Mouse (Mus musculus) midbrain, embryonic 11.5 days (tissue): ENCODE results near the gene Cyfip2. TPM values are rescaled to one million over a fixed set of nuclear protein-coding genes. Genes with fewer than 3 reads are reported as not detected.

ENCODE experiments used
- ATAC-seq: fragments of 200-750 bp; cut with Nextera tagmentation; 2 replicates; pipeline ENCODE4 v1.8.0; 2017; ENCODE audit warnings: moderate TSS enrichment, moderate library complexity; ENCODE audit not compliant: low FRiP score
- DNase-seq: peaks from one replicate; pipeline ENCODE4 v3.0.0; 2015; ENCODE audit warnings: low spot score; ENCODE audit errors: missing footprints
- H3K27ac ChIP-seq: fragments of 300-500 bp; sonication (generic); 2 replicates; pipeline ENCODE4 v1.5.1; 2014; ENCODE audit warnings: low read depth, low read length
- H3K27me3 ChIP-seq: fragments of 300-500 bp; sonication (generic); 2 replicates; pipeline ENCODE4 v1.6.1; 2014; ENCODE audit warnings: mild to moderate bottlenecking, low read length, moderate library complexity, mixed read lengths; ENCODE audit not compliant: control insufficient read depth, insufficient read depth
- H3K36me3 ChIP-seq: fragments of 300-500 bp; sonication (generic); 2 replicates; pipeline ENCODE4 v1.6.1; 2014; ENCODE audit warnings: mild to moderate bottlenecking, low read length, moderate library complexity, mixed read lengths; ENCODE audit not compliant: control insufficient read depth, insufficient read depth
- H3K4me1 ChIP-seq: fragments of 300-500 bp; sonication (generic); 2 replicates; pipeline ENCODE4 v1.6.1; 2014; ENCODE audit warnings: low read length; ENCODE audit not compliant: control insufficient read depth, insufficient read depth
- H3K4me2 ChIP-seq: fragments of 300-500 bp; sonication (generic); 2 replicates; pipeline ENCODE4 v1.6.1; 2014; ENCODE audit warnings: mild to moderate bottlenecking, moderate library complexity
- H3K4me3 ChIP-seq: fragments of 300-500 bp; sonication (generic); 2 replicates; pipeline ENCODE4 v1.5.1; 2014; ENCODE audit warnings: low read depth, low read length
- H3K9ac ChIP-seq: fragments of 300-500 bp; sonication (generic); 2 replicates; pipeline ENCODE4 v1.6.1; 2014; ENCODE audit warnings: low read length
- H3K9me3 ChIP-seq: fragments of 300-500 bp; sonication (generic); 2 replicates; pipeline ENCODE4 v1.6.1; 2016; ENCODE audit warnings: low read length; ENCODE audit not compliant: control insufficient read depth
- WGBS: fragments of 180-500 bp; shearing (Covaris S2); extraction: QIAGEN DNeasy Blood & Tissue Kit; methylation state at CpG from one replicate; pipeline ENCODE4 v1.1.7; 2014; 5-methylcytosine and 5-hydroxymethylcytosine counted together
- polyA plus RNA-seq: library from polyadenylated mRNA; unstranded; fragments of >200 nt; fragmentation: Nextera tagmentation; extraction: Ambion mirVana; gene quantifications from 2 replicates; pipeline ENCODE4 v1.2.1, GENCODE M21; 2014

Gene Cyfip2
- polyA plus RNA-seq, 1 experiment from 2014 or later, result 34.0 TPM

DNA sequence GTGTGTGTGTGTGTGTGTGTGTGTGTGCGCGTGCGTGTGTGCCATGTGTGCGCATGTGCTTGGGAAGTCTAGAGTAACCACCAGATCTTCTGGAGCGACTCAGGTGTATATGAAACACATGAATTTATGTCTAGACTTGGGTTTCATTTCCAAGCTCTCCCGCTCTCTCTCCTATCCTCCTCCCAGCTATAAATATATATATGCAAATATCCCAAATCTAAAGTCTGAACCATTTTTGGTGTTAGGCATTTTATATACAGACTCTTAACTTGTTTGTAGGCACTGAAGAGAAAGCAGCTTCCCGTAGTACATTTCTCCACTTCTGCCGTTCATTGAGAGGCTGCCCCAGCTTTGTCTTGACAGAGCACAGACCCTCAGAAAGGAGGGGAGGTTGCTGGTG is 19.6 kb upstream of the Cyfip2 start:
- no peak for DNase-seq
- Histone ChIP-seq H3K9ac (no peak overlapping the region), H3K4me2 (no peak overlapping the region), H3K27me3 (no peaks in the 10 kb centered on the region), H3K9me3 (no peaks in the 10 kb centered on the region), H3K4me1 (no peaks in the 10 kb centered on the region), H3K36me3 (no peaks in the 10 kb centered on the region), H3K4me3 (no peak overlapping the region), H3K27ac (no peak overlapping the region)
- 93% methylated on average over 8 of the region's 8 CpGs for WGBS
- no peak for ATAC-seq

DNA sequence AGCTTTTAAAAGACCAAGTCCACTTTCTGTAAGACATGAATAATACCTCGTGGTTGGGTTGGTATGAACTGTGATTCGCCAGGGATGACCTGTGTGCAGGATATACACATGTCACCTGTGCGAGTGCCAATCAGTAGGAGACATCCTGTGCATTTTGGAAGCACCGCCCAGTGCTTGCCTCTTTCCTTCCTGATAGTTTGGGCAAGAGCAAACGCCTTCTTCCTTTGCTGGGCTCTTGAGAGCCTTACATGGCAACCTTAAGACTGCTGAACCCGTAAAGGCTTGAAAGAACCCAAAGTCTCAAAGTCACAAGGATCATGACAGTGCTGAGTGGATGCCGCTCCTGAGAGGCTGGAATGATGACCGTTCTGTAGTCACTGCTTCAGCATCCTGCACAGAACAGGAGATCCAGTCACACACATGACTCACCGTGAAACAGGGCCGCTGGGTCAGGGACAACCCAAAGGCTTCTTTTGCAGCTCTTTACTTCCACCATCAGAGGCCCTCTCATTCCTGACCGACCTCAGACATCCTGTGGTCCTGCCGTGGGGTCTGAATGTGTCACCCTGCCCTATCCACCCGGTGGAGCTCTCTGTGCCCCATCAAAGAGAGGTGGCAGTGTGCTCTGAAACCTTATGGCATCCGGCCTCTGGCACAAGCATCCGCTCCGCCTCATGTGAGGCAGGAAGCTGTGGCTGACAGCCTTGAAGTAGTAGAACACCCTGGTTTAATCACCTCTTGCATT is 13.8 kb upstream of the Cyfip2 start:
- Histone ChIP-seq H3K9ac (no peak overlapping the region), H3K4me1 (no peaks in the 10 kb centered on the region), H3K4me3 (no peak overlapping the region), H3K27ac (no peak overlapping the region), H3K4me2 (no peak overlapping the region), H3K9me3 (no peaks in the 10 kb centered on the region), H3K27me3 (no peaks in the 10 kb centered on the region), H3K36me3 (no peaks in the 10 kb centered on the region)
- ATAC-seq (no peak), DNase-seq (no peak)
- 89% methylated on average over 16 of the region's 16 CpGs for WGBS

DNA sequence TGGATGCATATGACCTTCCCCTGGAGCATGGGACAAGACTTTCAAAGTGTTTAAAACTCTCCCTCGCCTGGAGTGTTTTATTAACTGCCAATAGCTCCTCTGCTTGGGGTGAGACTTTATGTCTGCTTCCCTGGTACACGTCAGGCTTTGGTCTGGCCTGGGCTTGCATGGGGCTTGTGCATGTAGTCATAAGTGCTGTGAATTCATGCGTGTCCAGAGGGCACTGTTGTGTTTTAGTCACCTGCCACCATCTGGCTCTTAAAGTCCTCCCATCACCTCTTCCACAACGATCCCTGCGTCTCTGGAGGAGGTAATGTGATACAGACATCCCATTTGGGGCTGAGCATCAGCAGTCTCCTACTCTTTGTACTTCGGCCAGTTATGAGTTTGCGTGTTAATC is 8.9 kb upstream of the Cyfip2 start:
- no peak overlapping the region for H3K4me2 ChIP-seq
- H3K4me1 ChIP-seq, result no peaks in the 10 kb centered on the region
- no peaks in the 10 kb centered on the region for H3K27me3 ChIP-seq
- DNase-seq (no peak), ATAC-seq (no peak)
- H3K36me3 ChIP-seq, result no peaks in the 10 kb centered on the region
- no peak overlapping the region for H3K9ac ChIP-seq
- no peak overlapping the region for H3K4me3 ChIP-seq
- no peaks in the 10 kb centered on the region for H3K9me3 ChIP-seq
- H3K27ac ChIP-seq, result no peak overlapping the region
- 84% methylated on average over 7 of the region's 7 CpGs for WGBS

DNA sequence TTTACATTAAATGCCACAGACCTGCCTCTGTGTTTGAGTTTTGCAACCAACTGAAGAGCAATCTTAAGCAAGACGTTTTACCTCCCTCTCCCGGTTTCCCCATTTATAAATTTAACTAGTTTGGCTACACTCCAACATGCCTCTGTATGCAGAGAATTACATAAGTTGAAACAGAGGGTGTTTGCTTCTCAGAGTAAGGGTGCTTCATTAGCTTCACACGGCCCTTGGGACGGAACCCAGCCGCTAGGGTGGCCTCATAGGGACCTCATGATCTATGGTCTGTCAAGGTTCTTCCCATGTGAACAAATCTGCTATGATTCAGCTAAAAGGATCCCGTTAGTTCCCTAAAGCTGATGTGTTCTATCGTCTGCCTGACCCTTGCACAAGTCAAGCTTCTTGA is 1.9 kb upstream of the Cyfip2 start:
- Histone ChIP-seq H3K9me3 (no peaks in the 10 kb centered on the region), H3K4me1 (peaks cover 19% of the 10 kb centered on the region), H3K27ac (no peak overlapping the region), H3K27me3 (no peaks in the 10 kb centered on the region), H3K4me3 (no peak overlapping the region), H3K4me2 (no peak overlapping the region), H3K9ac (no peak overlapping the region), H3K36me3 (no peaks in the 10 kb centered on the region)
- DNase-seq (no peak), ATAC-seq (no peak)
- 86% methylated on average over 7 of the region's 7 CpGs for WGBS

DNA sequence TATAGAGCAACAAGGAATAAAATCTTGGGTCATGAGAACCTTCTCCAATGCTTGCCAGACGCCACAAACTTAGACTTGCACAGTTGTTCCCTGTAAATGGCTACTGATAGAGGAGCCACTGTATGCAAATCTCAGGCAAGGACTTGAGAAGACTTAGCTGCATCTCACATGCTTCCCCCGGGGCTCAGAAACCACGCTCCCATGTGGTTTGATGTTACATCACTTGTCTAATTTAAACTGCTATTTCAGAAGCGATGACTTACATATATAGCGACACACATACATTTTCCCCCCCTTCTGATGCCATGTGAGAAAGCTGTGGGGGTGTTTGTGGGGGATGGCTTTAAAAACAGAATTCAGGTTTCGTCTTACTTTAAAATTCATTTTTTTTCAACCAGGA is 1.2 kb upstream of the Cyfip2 start:
- Histone ChIP-seq H3K4me3 (no peak overlapping the region), H3K27ac (no peak overlapping the region), H3K9me3 (no peaks in the 10 kb centered on the region), H3K4me2 (no peak overlapping the region), H3K9ac (no peak overlapping the region), H3K36me3 (no peaks in the 10 kb centered on the region), H3K27me3 (no peaks in the 10 kb centered on the region), H3K4me1 (peaks cover 19% of the 10 kb centered on the region)
- ATAC-seq (no peak), DNase-seq (no peak)
- WGBS, result 84% methylated on average over 6 of the region's 6 CpGs

DNA sequence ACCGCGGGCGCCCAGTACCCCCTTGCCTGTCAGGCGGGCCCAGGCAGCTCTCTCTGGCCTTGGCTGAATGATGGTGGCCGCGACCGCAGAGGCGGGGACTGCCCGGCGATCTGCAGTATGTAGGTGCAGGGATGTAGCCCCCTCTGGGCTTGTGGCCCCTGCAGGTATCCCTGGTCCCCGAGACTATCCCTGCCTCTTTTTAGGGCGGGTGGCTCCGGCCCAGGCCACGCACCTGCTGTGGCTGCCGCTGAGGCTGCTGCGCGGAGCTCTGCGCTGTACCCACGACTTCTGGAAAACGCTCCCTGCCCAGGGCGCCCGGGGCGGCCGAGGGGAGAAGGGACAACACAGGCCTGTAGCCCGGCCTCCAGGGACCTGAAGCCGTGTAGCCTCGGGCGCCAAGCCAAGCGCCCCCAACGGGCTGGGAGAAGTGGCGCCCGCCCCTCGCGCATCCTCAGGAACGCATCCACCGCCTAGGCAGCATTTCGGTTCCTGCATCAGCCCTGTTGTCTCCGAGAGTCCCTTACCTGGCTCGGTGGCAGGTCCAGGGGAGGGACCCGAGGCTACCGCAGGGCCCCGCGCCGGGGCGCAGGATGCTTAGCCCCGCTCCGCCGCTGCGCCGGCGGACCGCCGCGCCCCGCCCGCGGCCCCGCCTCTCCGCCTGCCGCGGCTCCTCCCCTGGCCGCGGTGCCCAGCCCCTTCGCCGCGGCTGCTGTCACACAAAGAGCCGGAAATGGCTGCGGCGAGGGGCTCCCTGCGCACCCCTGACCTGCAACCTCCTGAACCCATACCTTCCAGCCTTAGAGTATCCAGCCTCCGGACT is 746 bp downstream of the Cyfip2 start:
- ATAC-seq, result peak; percentile 88
- H3K4me2 ChIP-seq, result peak overlapping the region; percentile 95
- peaks cover 19% of the 10 kb centered on the region for H3K4me1 ChIP-seq
- H3K4me3 ChIP-seq, result peak overlapping the region; percentile 74
- under 1% methylated on average over 68 of the region's 71 CpGs for WGBS
- peak overlapping the region; percentile 86 for H3K9ac ChIP-seq
- peak; percentile 97 for DNase-seq
- peak overlapping the region; percentile 54 for H3K27ac ChIP-seq
- H3K27me3 ChIP-seq, result no peaks in the 10 kb centered on the region
- H3K9me3 ChIP-seq, result no peaks in the 10 kb centered on the region
- H3K36me3 ChIP-seq, result no peaks in the 10 kb centered on the region

DNA sequence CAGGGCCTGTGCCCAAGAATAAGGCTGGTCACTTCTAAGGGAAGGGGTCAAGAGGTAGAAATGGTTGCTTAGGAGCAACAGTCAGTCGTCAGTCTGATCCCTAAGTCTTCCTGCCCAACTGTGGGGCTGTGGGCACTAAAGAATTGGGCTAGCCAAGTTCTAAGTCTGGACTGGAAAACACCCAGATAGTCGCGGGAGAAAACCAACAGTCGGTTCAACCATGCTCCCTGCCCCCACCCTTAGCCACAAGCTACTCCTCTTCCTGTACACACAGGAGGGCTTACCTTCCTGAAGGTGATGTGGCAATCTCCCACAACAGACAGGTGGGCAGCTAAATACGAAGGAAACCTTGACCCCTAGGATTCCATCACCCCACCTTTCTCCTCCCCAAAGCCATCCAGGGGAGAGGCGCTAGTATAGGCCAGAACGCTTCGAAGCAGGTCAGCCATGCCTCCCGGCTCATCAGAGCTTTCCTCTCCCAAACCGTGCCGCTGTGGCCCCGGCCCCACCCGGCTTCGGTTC is 1.4 kb downstream of the Cyfip2 start:
- Histone ChIP-seq H3K9ac (peak overlapping the region; percentile 86), H3K27me3 (no peaks in the 10 kb centered on the region), H3K36me3 (no peaks in the 10 kb centered on the region), H3K4me2 (peak overlapping the region; percentile 95), H3K4me1 (peaks cover 19% of the 10 kb centered on the region), H3K4me3 (peak overlapping the region; percentile 74), H3K27ac (no peak overlapping the region), H3K9me3 (no peaks in the 10 kb centered on the region)
- ATAC-seq, result no peak; the same call in none of the 2 replicates
- 9% methylated on average over 14 of the region's 14 CpGs for WGBS
- DNase-seq, result peak; percentile 91

DNA sequence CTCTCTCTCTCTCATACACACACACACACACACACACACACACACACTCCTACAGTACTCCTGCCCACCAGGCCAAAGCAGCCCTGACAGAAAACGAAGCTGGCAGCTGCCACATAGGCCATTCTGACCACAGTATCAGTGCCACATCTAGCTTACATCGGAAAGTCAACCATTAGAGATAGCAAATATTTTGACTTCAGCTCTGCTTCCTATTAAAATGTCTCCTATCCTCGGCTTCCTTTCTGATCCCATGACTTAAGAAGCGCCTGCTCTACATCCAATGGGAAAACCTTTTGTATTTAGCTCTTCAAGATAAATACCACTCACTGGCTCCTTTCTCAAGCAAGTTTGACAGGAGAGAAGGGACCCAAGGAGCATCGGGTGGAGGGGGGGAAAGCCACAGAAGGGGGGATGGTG is 2.0 kb downstream of the Cyfip2 start:
- 67% methylated on average over 5 of the region's 5 CpGs for WGBS
- no peak overlapping the region; the same call in 1 of the 2 replicates for H3K9ac ChIP-seq
- no peak for ATAC-seq

More for the DNA sequence above, 2.0 kb downstream of the Cyfip2 start:
- Histone ChIP-seq H3K36me3 (no peaks in the 10 kb centered on the region), H3K4me3 (peak overlapping the region; percentile 74), H3K27me3 (no peaks in the 10 kb centered on the region), H3K4me1 (peaks cover 19% of the 10 kb centered on the region), H3K27ac (no peak overlapping the region), H3K9me3 (no peaks in the 10 kb centered on the region), H3K4me2 (peak overlapping the region; percentile 95)
- peak; percentile 90 for DNase-seq
